Mouse (Mus musculus): Measurements from ENCODE around the gene Nxpe2.

The Nxpe2 gene

GRCm38 (mm10) chr9:48298983-48299382 is 54.3 kb downstream of the Nxpe2 start:
- no peak for DNase-seq (ENCODE audit: low read depth)

GRCm38 (mm10) chr9:48294754-48295153 is 58.5 kb downstream of the Nxpe2 start:
- DNase-seq (ENCODE audit: low read depth): no peak

GRCm38 (mm10) chr9:48290281-48290680 is 63.0 kb downstream of the Nxpe2 start:
- DNase-seq (ENCODE audit: low read depth): no peak

GRCm38 (mm10) chr9:48284221-48284620 is 69.0 kb downstream of the Nxpe2 start:
- DNase-seq (ENCODE audit: low read depth): no peak

GRCm38 (mm10) chr9:48276831-48277230 is 76.4 kb downstream of the Nxpe2 start:
- no peak for DNase-seq (ENCODE audit: low read depth)

All from naive thymus-derived CD4-positive, alpha-beta T cell, adult 2 months (primary cell).